Mouse (Mus musculus): ENCODE data around the gene Col7a1. TPM values are rescaled to one million over a fixed set of nuclear protein-coding genes. Genes with fewer than 3 reads are reported as not detected.

The Col7a1 gene
- polyA plus RNA-seq, 1 experiment from 2014 or later, result 1.1 TPM

DNA sequence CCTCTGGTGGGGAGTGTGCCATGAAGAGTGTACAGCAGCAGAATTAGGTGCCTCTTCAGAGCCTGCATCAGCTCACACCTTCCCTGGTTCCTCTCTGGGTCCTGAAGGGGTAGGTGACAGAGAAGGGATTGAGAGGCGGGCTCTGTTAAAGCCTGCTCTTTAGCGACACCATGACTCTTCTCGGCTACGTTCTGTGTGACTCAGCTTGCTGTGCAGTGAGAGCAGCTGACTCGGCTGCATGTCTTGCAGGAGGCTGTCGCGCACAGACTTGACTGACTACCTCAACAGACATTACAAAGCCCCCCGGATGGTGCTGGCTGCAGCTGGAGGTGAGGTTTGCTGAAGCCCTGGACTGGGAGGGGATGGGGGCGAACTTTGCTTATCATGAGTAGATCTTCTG is 8.3 kb upstream of the Col7a1 start:
- no peaks in the 10 kb centered on the region for H3K27me3 ChIP-seq (ENCODE audit: control insufficient read depth, insufficient read depth, low read depth, low read length)
- 89% methylated on average over 9 of the region's 9 CpGs for WGBS
- H3K27ac ChIP-seq (ENCODE audit: low read length), result no peak overlapping the region
- H3K9ac ChIP-seq (ENCODE audit: low read depth, low read length), result no peak overlapping the region
- no peak overlapping the region for H3K4me3 ChIP-seq (ENCODE audit: low read depth, low read length)
- ATAC-seq, result no peak
- H3K4me2 ChIP-seq (ENCODE audit: low read length), result no peak overlapping the region
- H3K9me3 ChIP-seq (replicated peaks; ENCODE audit: control insufficient read depth, low read length, poor library complexity, severe bottlenecking), result no peaks in the 10 kb centered on the region
- H3K4me1 ChIP-seq (ENCODE audit: control insufficient read depth, insufficient read depth, low read length), result no peaks in the 10 kb centered on the region
- peaks cover 72% of the 10 kb centered on the region for H3K36me3 ChIP-seq (ENCODE audit: control insufficient read depth, insufficient read depth, low read length)

- H3K36me3 ChIP-seq (ENCODE audit: control insufficient read depth, insufficient read depth, low read length), result peaks cover 73% of the 10 kb centered on the region
- H3K4me3 ChIP-seq (ENCODE audit: low read depth, low read length), result no peak overlapping the region
- no peak overlapping the region for H3K9ac ChIP-seq (ENCODE audit: low read depth, low read length)
- H3K27me3 ChIP-seq (ENCODE audit: control insufficient read depth, insufficient read depth, low read depth, low read length), result no peaks in the 10 kb centered on the region
- H3K9me3 ChIP-seq (replicated peaks; ENCODE audit: control insufficient read depth, low read length, poor library complexity, severe bottlenecking), result no peaks in the 10 kb centered on the region
- no peak for ATAC-seq
- no peaks in the 10 kb centered on the region for H3K4me1 ChIP-seq (ENCODE audit: control insufficient read depth, insufficient read depth, low read length)
- 91% methylated on average over 5 of the region's 5 CpGs for WGBS
- no peak overlapping the region for H3K4me2 ChIP-seq (ENCODE audit: low read length)
- H3K27ac ChIP-seq (ENCODE audit: low read length), result no peak overlapping the region
These were observed 7.8 kb upstream of the Col7a1 start for GRCm38 (mm10) chr9:108945608-108946007.

GRCm38 (mm10) chr9:108949231-108949966 is 4.0 kb upstream of the Col7a1 start:
- peaks cover 54% of the 10 kb centered on the region for H3K36me3 ChIP-seq (ENCODE audit: control insufficient read depth, insufficient read depth, low read length)
- no peak overlapping the region for H3K4me3 ChIP-seq (ENCODE audit: low read depth, low read length)
- no peak for ATAC-seq
- 91% methylated on average over 13 of the region's 13 CpGs for WGBS
- H3K4me2 ChIP-seq (ENCODE audit: low read length), result no peak overlapping the region
- H3K9me3 ChIP-seq (replicated peaks; ENCODE audit: control insufficient read depth, low read length, poor library complexity, severe bottlenecking), result no peaks in the 10 kb centered on the region
- no peak overlapping the region for H3K27ac ChIP-seq (ENCODE audit: low read length)
- H3K4me1 ChIP-seq (ENCODE audit: control insufficient read depth, insufficient read depth, low read length), result no peaks in the 10 kb centered on the region
- peaks cover 19% of the 10 kb centered on the region for H3K27me3 ChIP-seq (ENCODE audit: control insufficient read depth, insufficient read depth, low read depth, low read length)
- H3K9ac ChIP-seq (ENCODE audit: low read depth, low read length), result no peak overlapping the region

DNA sequence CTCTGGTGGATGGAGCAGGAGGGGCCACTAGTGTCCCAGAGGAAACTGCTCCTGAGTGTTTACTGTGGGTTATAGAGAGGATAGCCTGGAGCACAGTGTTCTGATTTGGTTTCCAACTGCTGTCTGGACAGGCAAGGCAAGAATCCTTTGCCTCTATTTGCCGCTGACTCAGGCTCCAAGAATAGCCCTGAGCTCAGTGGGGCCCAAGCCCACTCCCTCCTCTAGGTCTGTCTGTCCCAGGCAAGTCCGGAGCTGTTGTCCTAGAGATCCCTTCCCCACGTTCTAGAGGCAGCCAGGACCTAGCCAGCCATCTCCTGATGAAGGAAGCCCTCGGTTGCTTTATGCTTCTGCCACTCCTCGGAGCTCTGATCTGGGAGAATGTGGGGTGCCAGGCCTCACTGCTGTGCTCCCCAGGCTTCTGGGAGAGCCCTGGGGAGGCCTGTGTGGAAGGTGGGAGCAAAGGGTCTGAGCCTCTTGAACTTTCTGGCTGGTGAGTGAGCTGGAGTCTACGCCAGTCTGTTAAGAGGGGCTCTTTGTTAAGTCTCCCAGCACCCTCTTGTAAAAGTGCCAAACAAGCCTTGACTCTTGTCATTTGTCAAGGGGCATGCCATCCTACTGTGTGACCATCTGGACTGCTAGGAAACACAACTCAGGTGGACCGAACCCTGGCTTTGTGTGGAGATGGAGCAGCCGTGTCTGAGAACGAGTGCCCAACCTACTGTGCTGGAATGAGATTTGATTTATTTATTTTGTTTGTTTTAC is 3.2 kb upstream of the Col7a1 start:
- no peak for ATAC-seq
- Histone ChIP-seq H3K27me3 (ENCODE audit: control insufficient read depth, insufficient read depth, low read depth, low read length) (peaks cover 19% of the 10 kb centered on the region), H3K36me3 (ENCODE audit: control insufficient read depth, insufficient read depth, low read length) (peaks cover 47% of the 10 kb centered on the region), H3K4me3 (ENCODE audit: low read depth, low read length) (no peak overlapping the region), H3K27ac (ENCODE audit: low read length) (no peak overlapping the region), H3K4me1 (ENCODE audit: control insufficient read depth, insufficient read depth, low read length) (no peaks in the 10 kb centered on the region), H3K9ac (ENCODE audit: low read depth, low read length) (no peak overlapping the region), H3K4me2 (ENCODE audit: low read length) (no peak overlapping the region), H3K9me3 (replicated peaks; ENCODE audit: control insufficient read depth, low read length, poor library complexity, severe bottlenecking) (no peaks in the 10 kb centered on the region)
- 90% methylated on average over 9 of the region's 9 CpGs for WGBS

GRCm38 (mm10) chr9:108955241-108955640 is 1.9 kb downstream of the Col7a1 start:
- no peak overlapping the region for H3K4me3 ChIP-seq (ENCODE audit: low read depth, low read length)
- WGBS, result 81% methylated on average over 11 of the region's 11 CpGs
- peaks cover 19% of the 10 kb centered on the region for H3K27me3 ChIP-seq (ENCODE audit: control insufficient read depth, insufficient read depth, low read depth, low read length)
- ATAC-seq, result no peak
- H3K4me2 ChIP-seq (ENCODE audit: low read length), result no peak overlapping the region
- H3K27ac ChIP-seq (ENCODE audit: low read length), result no peak overlapping the region
- H3K4me1 ChIP-seq (ENCODE audit: control insufficient read depth, insufficient read depth, low read length), result no peaks in the 10 kb centered on the region
- no peaks in the 10 kb centered on the region for H3K9me3 ChIP-seq (replicated peaks; ENCODE audit: control insufficient read depth, low read length, poor library complexity, severe bottlenecking)
- peaks cover 3% of the 10 kb centered on the region for H3K36me3 ChIP-seq (ENCODE audit: control insufficient read depth, insufficient read depth, low read length)
- no peak overlapping the region for H3K9ac ChIP-seq (ENCODE audit: low read depth, low read length)

- Histone ChIP-seq H3K4me2 (ENCODE audit: low read length) (no peak overlapping the region), H3K9ac (ENCODE audit: low read depth, low read length) (no peak overlapping the region), H3K4me3 (ENCODE audit: low read depth, low read length) (no peak overlapping the region), H3K27ac (ENCODE audit: low read length) (no peak overlapping the region), H3K4me1 (ENCODE audit: control insufficient read depth, insufficient read depth, low read length) (no peaks in the 10 kb centered on the region), H3K27me3 (ENCODE audit: control insufficient read depth, insufficient read depth, low read depth, low read length) (peaks cover 19% of the 10 kb centered on the region), H3K36me3 (ENCODE audit: control insufficient read depth, insufficient read depth, low read length) (no peaks in the 10 kb centered on the region; the same call in 1 of the 2 replicates), H3K9me3 (replicated peaks; ENCODE audit: control insufficient read depth, low read length, poor library complexity, severe bottlenecking) (no peaks in the 10 kb centered on the region)
- no peak for ATAC-seq
- 89% methylated on average over 11 of the region's 11 CpGs for WGBS
These were observed 2.5 kb downstream of the Col7a1 start for GRCm38 (mm10) chr9:108955846-108956245.

GRCm38 (mm10) chr9:108963577-108963976 is 10.2 kb downstream of the Col7a1 start:
- no peak overlapping the region for H3K27ac ChIP-seq (ENCODE audit: low read length)
- no peaks in the 10 kb centered on the region for H3K9me3 ChIP-seq (replicated peaks; ENCODE audit: control insufficient read depth, low read length, poor library complexity, severe bottlenecking)
- ATAC-seq, result no peak
- H3K4me3 ChIP-seq (ENCODE audit: low read depth, low read length), result no peak overlapping the region
- no peaks in the 10 kb centered on the region for H3K36me3 ChIP-seq (ENCODE audit: control insufficient read depth, insufficient read depth, low read length)
- H3K4me1 ChIP-seq (ENCODE audit: control insufficient read depth, insufficient read depth, low read length), result no peaks in the 10 kb centered on the region
- 75% methylated on average over 3 of the region's 3 CpGs for WGBS
- H3K9ac ChIP-seq (ENCODE audit: low read depth, low read length), result no peak overlapping the region
- H3K4me2 ChIP-seq (ENCODE audit: low read length), result no peak overlapping the region
- no peaks in the 10 kb centered on the region for H3K27me3 ChIP-seq (ENCODE audit: control insufficient read depth, insufficient read depth, low read depth, low read length)

GRCm38 (mm10) chr9:108964338-108964737 is 11.0 kb downstream of the Col7a1 start:
- ATAC-seq, result no peak
- Histone ChIP-seq H3K36me3 (ENCODE audit: control insufficient read depth, insufficient read depth, low read length) (no peaks in the 10 kb centered on the region), H3K4me3 (ENCODE audit: low read depth, low read length) (no peak overlapping the region), H3K9me3 (replicated peaks; ENCODE audit: control insufficient read depth, low read length, poor library complexity, severe bottlenecking) (no peaks in the 10 kb centered on the region), H3K4me2 (ENCODE audit: low read length) (no peak overlapping the region), H3K27me3 (ENCODE audit: control insufficient read depth, insufficient read depth, low read depth, low read length) (no peaks in the 10 kb centered on the region), H3K4me1 (ENCODE audit: control insufficient read depth, insufficient read depth, low read length) (no peaks in the 10 kb centered on the region), H3K9ac (ENCODE audit: low read depth, low read length) (no peak overlapping the region), H3K27ac (ENCODE audit: low read length) (no peak overlapping the region)
- 87% methylated on average over 6 of the region's 6 CpGs for WGBS

- no peak overlapping the region for H3K4me3 ChIP-seq (ENCODE audit: low read depth, low read length)
- H3K9ac ChIP-seq (ENCODE audit: low read depth, low read length), result no peak overlapping the region
- no peaks in the 10 kb centered on the region for H3K36me3 ChIP-seq (ENCODE audit: control insufficient read depth, insufficient read depth, low read length)
- no peaks in the 10 kb centered on the region for H3K4me1 ChIP-seq (ENCODE audit: control insufficient read depth, insufficient read depth, low read length)
- no peak overlapping the region for H3K4me2 ChIP-seq (ENCODE audit: low read length)
- no peak for ATAC-seq
- H3K27ac ChIP-seq (ENCODE audit: low read length), result no peak overlapping the region
- no peaks in the 10 kb centered on the region for H3K27me3 ChIP-seq (ENCODE audit: control insufficient read depth, insufficient read depth, low read depth, low read length)
- WGBS, result 88% methylated on average over 8 of the region's 8 CpGs
- no peaks in the 10 kb centered on the region for H3K9me3 ChIP-seq (replicated peaks; ENCODE audit: control insufficient read depth, low read length, poor library complexity, severe bottlenecking)
These were observed 17.2 kb downstream of the Col7a1 start for GRCm38 (mm10) chr9:108970623-108971022.

Measured in midbrain, embryonic 16.5 days (tissue).